Mouse (Mus musculus) subcutaneous adipose tissue, adult 2 months (tissue): ENCODE results near the gene Fam126a. TPM values are rescaled to one million over a fixed set of nuclear protein-coding genes. Genes with fewer than 3 reads are reported as not detected.

ENCODE experiments used
- polyA plus RNA-seq: library from polyadenylated mRNA; depleted of rRNA; stranded (reverse); fragments of >200 nt; gene quantifications from 2 replicates; pipeline ENCODE4 v1.2.3, GENCODE M21; 2012; ENCODE audit warnings: low replicate concordance; rRNA removed

Gene Fam126a
- polyA plus RNA-seq, result 11.5 and 14.9 TPM in 2 replicates

GRCm38 (mm10) chr5:24030579-24030969 is at the start of gene Fam126a:
Gene Fam126a (minus strand): TSS chr5:24030690.

Other genes starting within 250 kb of the Fam126a start
- 8.2 and 20.0 TPM in 2 replicates for gene Pus7, start 247.0 kb downstream of the Fam126a start, polyA plus RNA-seq
- 10.1 and 15.0 TPM in 2 replicates for gene Rint1, start 243.0 kb downstream of the Fam126a start, polyA plus RNA-seq
- 39.5 and 48.5 TPM in 2 replicates for gene Tomm7, start 186.5 kb downstream of the Fam126a start, polyA plus RNA-seq
- gene Klhl7, start 69.9 kb upstream of the Fam126a start, polyA plus RNA-seq, result 7.1 and 8.9 TPM in 2 replicates
- gene Nupl2, start 134.3 kb upstream of the Fam126a start, polyA plus RNA-seq, result 6.8 and 11.5 TPM in 2 replicates